Mouse (Mus musculus): ENCODE measurements around the gene 1110008P14Rik. TPM values are rescaled to one million over a fixed set of nuclear protein-coding genes. Genes with fewer than 3 reads are reported as not detected.

The 1110008P14Rik gene
- polyA plus RNA-seq, 1 experiment from 2014 or later: 100 TPM

DNA sequence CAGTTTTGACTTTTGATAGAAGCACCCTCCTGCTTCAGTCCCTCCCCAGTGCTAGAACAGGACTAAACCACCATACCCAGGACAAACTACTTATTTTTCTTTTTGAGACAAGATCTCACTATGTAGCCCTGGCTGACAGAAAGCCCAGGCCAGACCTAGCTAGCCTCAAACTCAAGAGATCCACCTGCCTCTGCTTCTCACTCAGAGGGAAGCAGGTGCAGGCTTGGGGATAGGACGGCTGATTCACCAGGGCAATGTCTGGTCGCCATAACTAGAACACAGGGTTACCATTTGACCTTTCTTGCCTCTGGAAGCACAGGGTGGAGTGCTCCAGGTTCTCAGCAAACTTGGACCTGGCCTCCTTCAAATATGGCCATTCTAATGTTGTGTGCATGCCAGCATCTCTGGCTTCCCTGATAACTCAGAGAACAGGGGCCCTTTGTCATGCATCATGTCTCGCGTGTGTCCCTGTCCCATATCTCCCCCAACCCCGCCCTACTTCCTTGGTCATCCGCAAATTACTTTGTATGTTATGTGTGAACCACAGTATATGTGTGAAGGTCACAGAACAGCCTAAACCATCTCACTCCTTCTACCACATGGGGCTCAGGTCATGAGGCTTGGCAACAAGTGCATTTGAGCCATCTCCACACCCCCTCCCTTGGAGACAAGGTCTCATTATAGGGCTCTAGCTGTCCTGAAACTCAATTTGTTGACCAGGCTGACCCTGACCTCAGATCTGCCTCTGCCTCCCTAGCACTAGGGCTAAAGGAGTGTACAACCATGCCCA is 31.2 kb upstream of the 1110008P14Rik start:
- ATAC-seq: no peak
- Histone ChIP-seq H3K27me3 (replicated peaks; ENCODE audit: control insufficient read depth, insufficient read depth, low read length) (no peaks in the 10 kb centered on the region), H3K4me2 (replicated peaks; ENCODE audit: low read depth) (no peak overlapping the region), H3K27ac (ENCODE audit: low read depth, low read length) (no peak overlapping the region), H3K9me3 (ENCODE audit: control insufficient read depth) (no peaks in the 10 kb centered on the region), H3K4me1 (replicated peaks; ENCODE audit: control insufficient read depth, insufficient read depth, low read length) (0 out of 2 replicates have a peak, but pooled peaks cover 3% of the 10 kb centered on the region), H3K36me3 (ENCODE audit: control insufficient read depth, insufficient read depth) (peaks cover 42% of the 10 kb centered on the region), H3K4me3 (ENCODE audit: low read depth, low read length) (no peak overlapping the region), H3K9ac (ENCODE audit: low read depth, low read length) (peak overlapping the region; percentile 3; the same call in 1 of the 2 replicates)
- TF ChIP-seq CTCF (IDR thresholded peaks at IDR 0.05; ENCODE audit: low read depth): no peak
- WGBS: 74% methylated on average over 6 of the region's 6 CpGs

DNA sequence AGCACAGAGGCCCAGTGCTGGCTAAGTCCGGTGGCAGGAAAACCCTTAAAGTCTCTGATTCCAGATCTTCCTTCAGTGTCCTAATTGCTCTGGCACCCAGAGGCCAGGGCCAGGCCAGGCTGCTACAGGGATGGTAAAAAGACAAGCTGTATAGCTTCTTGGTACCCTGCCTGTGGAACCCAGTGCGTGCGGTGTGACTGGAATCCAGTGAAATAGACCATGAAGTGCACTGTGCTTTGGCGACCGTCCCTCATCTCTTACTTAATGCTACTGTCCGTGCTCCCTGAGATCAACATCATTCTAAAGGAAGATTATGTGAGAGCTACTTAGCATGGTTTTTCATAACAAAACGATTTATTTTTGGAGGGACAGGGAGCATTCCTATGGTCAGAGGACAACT is 29.7 kb upstream of the 1110008P14Rik start:
- H3K4me1 ChIP-seq (replicated peaks; ENCODE audit: control insufficient read depth, insufficient read depth, low read length): 0 out of 2 replicates have a peak, but pooled peaks cover 3% of the 10 kb centered on the region
- ATAC-seq: no peak
- peaks cover 26% of the 10 kb centered on the region for H3K36me3 ChIP-seq (ENCODE audit: control insufficient read depth, insufficient read depth)
- no peak overlapping the region for H3K27ac ChIP-seq (ENCODE audit: low read depth, low read length)
- H3K4me2 ChIP-seq (replicated peaks; ENCODE audit: low read depth): no peak overlapping the region
- H3K27me3 ChIP-seq (replicated peaks; ENCODE audit: control insufficient read depth, insufficient read depth, low read length): no peaks in the 10 kb centered on the region
- TF ChIP-seq CTCF (IDR thresholded peaks at IDR 0.05; ENCODE audit: low read depth): no peak
- H3K4me3 ChIP-seq (ENCODE audit: low read depth, low read length): no peak overlapping the region
- no peak overlapping the region for H3K9ac ChIP-seq (ENCODE audit: low read depth, low read length)
- H3K9me3 ChIP-seq (ENCODE audit: control insufficient read depth): no peaks in the 10 kb centered on the region
- WGBS: 86% methylated on average over 7 of the region's 7 CpGs

DNA sequence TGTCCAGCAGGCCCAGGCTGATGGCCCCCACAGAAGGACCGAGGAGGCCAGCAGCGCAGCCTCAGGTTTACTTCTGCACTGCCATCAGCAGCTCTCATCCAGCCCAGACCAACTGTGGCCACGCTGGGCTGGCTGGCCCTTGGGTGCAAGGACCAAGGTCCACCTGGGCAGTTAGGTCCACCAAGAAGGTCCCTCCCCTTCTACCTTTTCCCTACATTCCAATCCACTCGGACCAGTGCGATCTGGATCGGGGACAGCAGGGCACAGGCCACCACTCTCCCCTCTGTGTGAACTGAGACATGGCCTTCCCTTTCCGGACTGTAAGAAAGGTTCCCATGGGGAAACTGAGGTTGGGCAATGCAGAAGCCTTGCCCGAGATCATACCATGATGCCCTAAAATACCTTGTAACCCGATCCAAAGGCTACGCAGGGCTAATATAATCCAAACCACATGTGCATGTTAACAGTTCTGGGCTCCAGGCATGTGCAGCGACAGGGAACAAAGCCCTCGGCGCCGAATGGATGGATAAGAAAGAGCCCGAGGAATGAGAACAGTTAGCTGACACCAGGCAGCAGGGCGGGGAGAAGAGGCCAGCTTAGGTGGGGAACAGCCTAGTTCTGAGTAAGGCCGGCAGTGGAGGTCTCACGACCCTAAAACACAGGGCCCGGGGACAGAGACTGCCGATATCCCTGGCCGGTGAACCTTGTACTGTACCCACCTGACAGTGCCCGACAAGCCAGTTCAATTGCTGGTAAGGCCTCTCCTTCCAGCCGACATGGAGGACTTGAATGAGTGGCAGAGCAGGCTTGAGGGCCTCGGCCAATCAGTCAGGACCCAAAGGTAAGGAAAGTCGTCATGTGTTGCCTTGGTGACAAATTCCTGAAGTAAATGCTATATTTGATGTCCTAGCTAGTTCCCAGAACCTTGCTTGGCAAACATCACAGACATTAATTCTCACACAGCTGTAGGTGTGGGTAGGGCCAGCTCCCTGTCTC is 27.0 kb upstream of the 1110008P14Rik start:
- TF ChIP-seq CTCF (IDR thresholded peaks at IDR 0.05; ENCODE audit: low read depth): 0 out of 2 replicates have a peak, but pooled peaks have one; percentile 3
- ATAC-seq: peak; percentile 69
- H3K36me3 ChIP-seq (ENCODE audit: control insufficient read depth, insufficient read depth): peaks cover under 1% of the 10 kb centered on the region; the same call in 1 of the 2 replicates
- 0 out of 2 replicates have a peak, but pooled peaks cover 3% of the 10 kb centered on the region for H3K4me1 ChIP-seq (replicated peaks; ENCODE audit: control insufficient read depth, insufficient read depth, low read length)
- 54% methylated on average over 25 of the region's 25 CpGs for WGBS
- H3K27ac ChIP-seq (ENCODE audit: low read depth, low read length): peak overlapping the region; percentile 80
- H3K4me3 ChIP-seq (ENCODE audit: low read depth, low read length): no peak overlapping the region
- no peak overlapping the region for H3K9ac ChIP-seq (ENCODE audit: low read depth, low read length)
- no peaks in the 10 kb centered on the region for H3K27me3 ChIP-seq (replicated peaks; ENCODE audit: control insufficient read depth, insufficient read depth, low read length)
- H3K9me3 ChIP-seq (ENCODE audit: control insufficient read depth): no peaks in the 10 kb centered on the region
- H3K4me2 ChIP-seq (replicated peaks; ENCODE audit: low read depth): no peak overlapping the region

DNA sequence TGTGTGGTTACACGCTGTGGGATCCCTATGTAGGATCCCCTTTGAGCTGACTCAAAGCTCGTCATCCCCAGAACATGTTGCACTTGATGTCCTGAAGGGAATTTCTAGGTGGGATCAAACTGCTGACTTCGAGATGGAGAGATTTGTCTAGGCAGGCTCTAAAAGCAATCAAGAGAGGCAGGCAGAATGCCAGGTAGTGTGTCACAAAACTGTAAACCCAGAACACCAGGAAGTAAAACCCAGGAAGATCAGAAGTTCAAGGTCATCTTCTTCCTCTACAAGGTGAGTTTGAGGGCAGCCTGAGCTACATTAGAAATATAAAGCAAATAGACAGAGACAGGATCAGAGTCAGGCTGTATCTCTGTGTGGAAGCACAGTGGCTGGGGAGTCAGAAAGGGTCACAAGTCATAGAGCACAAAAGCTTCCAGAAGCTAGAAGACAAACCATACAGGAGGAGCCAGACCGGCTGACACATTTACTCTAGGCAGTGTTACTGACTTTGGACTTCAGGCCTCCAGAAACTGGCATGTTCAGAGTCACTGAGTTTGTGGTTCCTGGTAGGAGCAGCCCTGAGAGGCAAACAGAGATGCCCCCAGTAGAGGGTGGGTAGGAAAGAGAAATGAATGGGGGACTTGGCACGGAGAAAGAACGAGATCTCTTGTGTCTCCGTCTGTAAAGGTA is 25.5 kb upstream of the 1110008P14Rik start:
- 85% methylated on average over 7 of the region's 7 CpGs for WGBS
- H3K9me3 ChIP-seq (ENCODE audit: control insufficient read depth): no peaks in the 10 kb centered on the region
- 0 out of 2 replicates have a peak, but pooled peaks cover 3% of the 10 kb centered on the region for H3K4me1 ChIP-seq (replicated peaks; ENCODE audit: control insufficient read depth, insufficient read depth, low read length)
- no peak overlapping the region for H3K4me2 ChIP-seq (replicated peaks; ENCODE audit: low read depth)
- no peak overlapping the region for H3K4me3 ChIP-seq (ENCODE audit: low read depth, low read length)
- ATAC-seq: no peak
- H3K27me3 ChIP-seq (replicated peaks; ENCODE audit: control insufficient read depth, insufficient read depth, low read length): no peaks in the 10 kb centered on the region
- H3K27ac ChIP-seq (ENCODE audit: low read depth, low read length): 0 out of 2 replicates have a peak overlapping the region, but pooled peaks have one; percentile 21
- H3K36me3 ChIP-seq (ENCODE audit: control insufficient read depth, insufficient read depth): peaks cover 3% of the 10 kb centered on the region; the same call in 1 of the 2 replicates
- no peak for TF ChIP-seq CTCF (IDR thresholded peaks at IDR 0.05; ENCODE audit: low read depth)
- H3K9ac ChIP-seq (ENCODE audit: low read depth, low read length): no peak overlapping the region

- no peak for ATAC-seq
- Histone ChIP-seq H3K4me1 (replicated peaks; ENCODE audit: control insufficient read depth, insufficient read depth, low read length) (0 out of 2 replicates have a peak, but pooled peaks cover 3% of the 10 kb centered on the region), H3K9me3 (ENCODE audit: control insufficient read depth) (no peaks in the 10 kb centered on the region), H3K4me2 (replicated peaks; ENCODE audit: low read depth) (no peak overlapping the region), H3K27me3 (replicated peaks; ENCODE audit: control insufficient read depth, insufficient read depth, low read length) (no peaks in the 10 kb centered on the region), H3K36me3 (ENCODE audit: control insufficient read depth, insufficient read depth) (peaks cover 25% of the 10 kb centered on the region), H3K4me3 (ENCODE audit: low read depth, low read length) (no peak overlapping the region), H3K27ac (ENCODE audit: low read depth, low read length) (no peak overlapping the region), H3K9ac (ENCODE audit: low read depth, low read length) (no peak overlapping the region)
- WGBS: 37% methylated on average over 2 of the region's 2 CpGs
- TF ChIP-seq CTCF (IDR thresholded peaks at IDR 0.05; ENCODE audit: low read depth): peak; percentile 100
These were observed 22.9 kb upstream of the 1110008P14Rik start for GRCm38 (mm10) chr2:32404663-32405062.

Data from intestine, postnatal 0 days (tissue).